Mouse (Mus musculus) embryonic fibroblast, embryonic 13.5 days (primary cell): ENCODE results near the gene Adap1.

Experiments used
- CTCF ChIP-seq: IDR thresholded peaks from 2 replicates; pipeline ENCODE4 v1.5.1; 2011; ENCODE audit warnings: mild to moderate bottlenecking, control low read depth, low read length, moderate library complexity, borderline replicate concordance; ENCODE audit not compliant: insufficient read depth
- POLR2A ChIP-seq: IDR thresholded peaks from 2 replicates; pipeline ENCODE4 v1.6.1; 2011; ENCODE audit warnings: low read depth, mild to moderate bottlenecking, control low read depth, low read length, moderate library complexity

DNA sequence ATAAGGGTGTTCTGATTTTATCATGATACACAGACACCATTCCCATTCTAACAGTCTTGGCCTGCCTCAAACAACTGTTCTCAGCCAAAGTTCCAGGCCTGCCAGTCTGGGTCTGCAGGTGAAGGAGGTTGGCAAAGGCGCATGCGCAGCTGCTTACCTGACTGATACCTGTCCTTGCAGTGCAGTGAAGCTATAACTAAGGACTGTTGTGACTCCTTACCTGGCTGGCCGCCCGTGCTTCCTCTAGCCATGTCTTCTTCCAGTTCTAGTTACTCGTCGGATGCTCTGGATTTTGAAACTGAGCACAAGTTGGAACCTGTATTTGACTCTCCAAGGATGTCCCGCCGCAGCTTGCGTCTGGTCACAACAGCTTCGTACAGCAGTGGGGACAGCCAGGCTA lies 102.1 kb downstream of the Adap1 start:
- no peak for TF ChIP-seq CTCF
- no peak for TF ChIP-seq POLR2A
